Mouse (Mus musculus): ENCODE measurements around the gene Ccnd3. TPM values are rescaled to one million over a fixed set of nuclear protein-coding genes. Genes with fewer than 3 reads are reported as not detected.
A peak's percentile ranks its signal among the peaks of the same experiment; 100 is the strongest.
"Not testable (repeated sequence)": the region's sequence is repeated elsewhere in the genome, so short reads cannot be mapped to it uniquely, and the experiment has no call there.

The Ccnd3 gene
- polyA plus RNA-seq, 1 experiment from 2014 or later = 394 TPM

DNA sequence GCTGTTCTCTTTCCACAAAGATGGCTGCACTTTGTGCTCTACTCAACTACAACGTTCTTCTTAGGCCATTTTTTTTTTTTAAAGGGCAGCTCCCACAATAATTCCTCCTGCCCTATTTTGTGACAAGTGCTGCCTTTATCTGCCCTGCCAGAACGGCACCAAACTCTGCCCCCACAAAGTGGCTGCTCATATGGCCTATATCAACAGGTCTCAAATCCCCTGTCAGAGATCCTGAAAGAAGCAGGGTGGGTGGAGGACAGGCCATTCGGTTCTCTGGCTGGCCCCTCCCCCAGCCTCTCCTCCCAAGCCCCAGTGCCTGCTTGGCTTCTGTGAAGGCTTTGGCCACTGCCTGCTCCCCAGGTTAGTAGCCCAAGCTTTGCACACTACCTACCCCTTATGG, 19.9 kb upstream of the Ccnd3 start:
- H3K27me3 ChIP-seq (replicated peaks) = no peaks in the 10 kb centered on the region
- 0 out of 2 replicates have a peak overlapping the region, but pooled peaks have one; percentile 26 for H3K4me2 ChIP-seq (replicated peaks)
- H3K4me1 ChIP-seq (replicated peaks) = peaks cover 21% of the 10 kb centered on the region
- H3K4me3 ChIP-seq (replicated peaks) = no peak overlapping the region
- H3K36me3 ChIP-seq = peaks cover 7% of the 10 kb centered on the region; the same call in 1 of the 2 replicates
- WGBS = 4% methylated on average over 3 of the region's 3 CpGs
- no peak overlapping the region for H3K9ac ChIP-seq
- H3K9me3 ChIP-seq = no peaks in the 10 kb centered on the region
- ATAC-seq = no peak
- H3K27ac ChIP-seq = peak overlapping the region; percentile 81

DNA sequence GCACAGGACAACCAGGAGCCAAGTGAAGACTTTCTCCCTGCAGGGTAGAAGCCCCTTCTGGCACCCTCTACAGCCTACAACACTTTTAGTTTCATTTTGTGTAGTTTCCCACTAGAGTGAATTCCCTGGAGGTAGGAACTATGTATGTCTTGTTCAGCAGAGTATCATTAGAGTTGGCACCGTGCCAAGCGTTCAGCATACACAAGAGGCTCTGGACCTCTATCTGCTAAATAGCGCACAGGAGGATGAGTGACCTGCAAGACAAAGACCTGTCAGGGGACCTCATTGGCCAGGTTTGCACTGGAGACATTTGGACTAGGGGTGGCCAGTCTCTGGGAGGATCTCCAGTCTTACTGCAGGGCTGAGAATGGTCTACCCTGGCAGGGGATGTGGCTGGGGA, 19.1 kb upstream of the Ccnd3 start:
- WGBS = 54% methylated on average over 3 of the region's 3 CpGs
- peak overlapping the region; percentile 76 for H3K27ac ChIP-seq
- peak; percentile 22; the same call in 1 of the 2 replicates for ATAC-seq

DNA sequence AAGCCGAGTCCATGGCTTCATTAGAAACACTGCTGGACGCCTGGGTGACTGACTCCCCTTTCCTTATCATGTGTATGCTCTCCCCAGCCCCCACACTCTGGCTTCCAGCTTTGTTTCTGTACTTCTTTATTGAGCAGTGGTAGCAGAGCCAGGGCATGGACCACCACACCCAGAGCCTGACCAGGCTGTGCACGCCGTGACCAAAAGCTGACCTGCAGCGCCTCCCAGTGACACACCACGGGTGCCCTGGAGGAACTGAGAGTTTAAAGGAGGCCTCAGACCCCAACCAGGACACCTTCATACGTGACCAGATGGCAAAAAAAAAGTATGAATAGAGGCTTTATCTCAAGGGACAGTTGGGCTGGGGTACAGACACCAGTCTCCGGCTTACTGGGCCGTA, 14.1 kb upstream of the Ccnd3 start:
- Histone ChIP-seq H3K27me3 (replicated peaks) (no peaks in the 10 kb centered on the region), H3K4me1 (replicated peaks) (peaks cover 2% of the 10 kb centered on the region; the same call in 1 of the 2 replicates), H3K4me2 (replicated peaks) (no peak overlapping the region), H3K27ac (no peak overlapping the region), H3K36me3 (peaks cover 50% of the 10 kb centered on the region), H3K9ac (no peak overlapping the region), H3K4me3 (replicated peaks) (no peak overlapping the region), H3K9me3 (no peaks in the 10 kb centered on the region)
- WGBS = 79% methylated on average over 9 of the region's 9 CpGs
- ATAC-seq = no peak

More for the DNA sequence above, 19.1 kb upstream of the Ccnd3 start:
- H3K4me2 ChIP-seq (replicated peaks) = no peak overlapping the region
- H3K9ac ChIP-seq = no peak overlapping the region
- H3K27me3 ChIP-seq (replicated peaks) = no peaks in the 10 kb centered on the region
- H3K4me1 ChIP-seq (replicated peaks) = peaks cover 21% of the 10 kb centered on the region
- H3K4me3 ChIP-seq (replicated peaks) = no peak overlapping the region
- H3K9me3 ChIP-seq = no peaks in the 10 kb centered on the region
- H3K36me3 ChIP-seq = peaks cover 12% of the 10 kb centered on the region

DNA sequence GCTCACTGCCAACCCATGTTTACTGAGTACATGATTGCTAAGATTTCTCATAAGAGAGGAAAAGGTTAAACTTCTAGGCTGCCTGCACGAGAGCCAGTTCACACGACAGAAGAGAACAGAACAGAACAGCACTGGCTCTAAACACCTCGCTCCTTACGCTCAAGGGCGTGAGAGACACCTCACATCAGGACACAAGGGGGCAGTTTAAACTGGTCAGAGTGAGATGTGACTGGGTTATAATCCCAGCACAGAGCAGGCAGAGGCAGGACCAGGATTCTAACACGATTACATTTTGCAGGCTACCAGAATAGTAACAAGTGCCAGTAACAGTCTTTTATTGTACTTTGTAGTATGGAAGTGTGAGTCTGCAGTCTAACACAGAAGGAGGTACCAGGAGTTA, 12.1 kb upstream of the Ccnd3 start:
- no peak overlapping the region for H3K27ac ChIP-seq
- ATAC-seq = no peak
- no peaks in the 10 kb centered on the region for H3K9me3 ChIP-seq
- no peak overlapping the region for H3K9ac ChIP-seq
- no peak overlapping the region for H3K4me2 ChIP-seq (replicated peaks)
- H3K4me1 ChIP-seq (replicated peaks) = no peaks in the 10 kb centered on the region
- H3K36me3 ChIP-seq = peaks cover 61% of the 10 kb centered on the region
- no peaks in the 10 kb centered on the region for H3K27me3 ChIP-seq (replicated peaks)
- WGBS = 70% methylated on average over 6 of the region's 6 CpGs
- H3K4me3 ChIP-seq (replicated peaks) = no peak overlapping the region

DNA sequence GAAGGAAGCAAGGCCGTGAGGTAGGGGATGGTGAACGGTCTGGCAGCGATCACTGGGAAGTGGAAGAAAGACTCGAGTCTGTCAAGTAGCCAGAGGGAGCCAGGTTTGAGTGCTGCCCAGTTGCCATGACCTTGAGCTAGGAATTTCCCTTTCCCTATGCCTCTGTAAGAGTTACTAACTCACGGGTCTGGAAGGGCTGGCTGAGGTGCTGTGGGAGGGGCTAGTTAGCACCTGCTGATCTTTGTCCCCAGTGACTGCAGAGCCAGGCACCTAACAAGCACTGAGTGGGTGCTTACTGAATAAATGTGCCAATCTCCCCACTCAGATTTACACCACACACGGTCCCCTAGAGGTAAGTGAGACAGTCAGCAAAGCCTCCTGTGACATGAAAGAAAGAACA, 11.2 kb upstream of the Ccnd3 start:
- 84% methylated on average over 6 of the region's 6 CpGs for WGBS
- H3K27me3 ChIP-seq (replicated peaks) = no peaks in the 10 kb centered on the region
- no peaks in the 10 kb centered on the region for H3K9me3 ChIP-seq
- peaks cover 66% of the 10 kb centered on the region for H3K36me3 ChIP-seq
- peak; percentile 72 for ATAC-seq
- no peaks in the 10 kb centered on the region for H3K4me1 ChIP-seq (replicated peaks)
- no peak overlapping the region for H3K9ac ChIP-seq
- H3K27ac ChIP-seq = 0 out of 2 replicates have a peak overlapping the region, but pooled peaks have one; percentile 40
- no peak overlapping the region for H3K4me3 ChIP-seq (replicated peaks)
- no peak overlapping the region for H3K4me2 ChIP-seq (replicated peaks)

DNA sequence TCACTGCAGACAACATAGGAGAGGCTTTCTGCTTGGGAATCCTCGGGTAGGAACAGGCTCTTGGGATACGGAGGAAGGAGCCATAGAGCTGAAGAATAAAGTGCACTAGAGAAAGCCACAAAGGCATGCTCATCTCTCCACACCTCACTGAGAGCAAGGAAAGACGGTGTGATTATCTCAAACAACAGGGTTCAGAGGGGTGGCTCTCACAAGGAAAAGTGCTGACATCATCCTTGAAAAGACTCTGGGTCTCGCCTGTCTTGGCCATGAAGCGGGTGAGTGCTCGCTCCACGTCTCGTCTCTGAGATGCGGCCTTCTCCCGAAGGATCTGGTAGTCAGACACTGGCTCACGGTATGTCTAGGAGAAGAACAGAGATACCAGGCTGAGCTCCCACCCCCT, 10.7 kb upstream of the Ccnd3 start:
- peaks cover 67% of the 10 kb centered on the region for H3K36me3 ChIP-seq

DNA sequence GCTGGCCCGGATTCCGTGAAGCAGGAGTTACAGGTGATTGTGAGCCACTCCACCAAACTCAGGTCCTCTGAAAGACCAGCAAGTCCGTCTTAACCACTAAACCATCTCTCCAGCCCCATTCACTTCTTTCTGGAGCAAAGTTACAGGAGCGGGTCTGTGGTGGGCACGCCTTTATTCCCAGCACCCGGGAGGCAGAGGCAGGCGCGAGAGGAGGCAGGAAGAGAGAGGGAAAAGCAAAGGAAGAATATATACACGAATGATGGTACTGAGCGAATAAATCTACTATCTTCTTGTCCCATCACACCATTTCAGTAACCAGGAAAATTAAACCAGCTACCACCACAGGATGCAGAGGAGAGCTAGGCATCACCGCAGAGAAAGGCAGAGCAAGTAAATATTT, 3.3 kb upstream of the Ccnd3 start:
- peaks cover 27% of the 10 kb centered on the region for H3K4me1 ChIP-seq (replicated peaks)
- peak overlapping the region; percentile 74 for H3K4me3 ChIP-seq (replicated peaks)
- no peaks in the 10 kb centered on the region for H3K27me3 ChIP-seq (replicated peaks)
- ATAC-seq = no peak
- H3K9ac ChIP-seq = peak overlapping the region; percentile 84
- peaks cover 16% of the 10 kb centered on the region for H3K36me3 ChIP-seq
- WGBS = 9% methylated on average over 11 of the region's 11 CpGs
- H3K9me3 ChIP-seq = no peaks in the 10 kb centered on the region
- H3K27ac ChIP-seq = peak overlapping the region; percentile 15; the same call in 1 of the 2 replicates
- H3K4me2 ChIP-seq (replicated peaks) = peak overlapping the region; percentile 87

More for the DNA sequence above, 10.7 kb upstream of the Ccnd3 start:
- Histone ChIP-seq H3K9ac (no peak overlapping the region), H3K27me3 (replicated peaks) (no peaks in the 10 kb centered on the region), H3K4me3 (replicated peaks) (no peak overlapping the region), H3K4me1 (replicated peaks) (no peaks in the 10 kb centered on the region), H3K27ac (no peak overlapping the region), H3K9me3 (no peaks in the 10 kb centered on the region), H3K4me2 (replicated peaks) (no peak overlapping the region)
- 87% methylated on average over 11 of the region's 11 CpGs for WGBS
- ATAC-seq = no peak

DNA sequence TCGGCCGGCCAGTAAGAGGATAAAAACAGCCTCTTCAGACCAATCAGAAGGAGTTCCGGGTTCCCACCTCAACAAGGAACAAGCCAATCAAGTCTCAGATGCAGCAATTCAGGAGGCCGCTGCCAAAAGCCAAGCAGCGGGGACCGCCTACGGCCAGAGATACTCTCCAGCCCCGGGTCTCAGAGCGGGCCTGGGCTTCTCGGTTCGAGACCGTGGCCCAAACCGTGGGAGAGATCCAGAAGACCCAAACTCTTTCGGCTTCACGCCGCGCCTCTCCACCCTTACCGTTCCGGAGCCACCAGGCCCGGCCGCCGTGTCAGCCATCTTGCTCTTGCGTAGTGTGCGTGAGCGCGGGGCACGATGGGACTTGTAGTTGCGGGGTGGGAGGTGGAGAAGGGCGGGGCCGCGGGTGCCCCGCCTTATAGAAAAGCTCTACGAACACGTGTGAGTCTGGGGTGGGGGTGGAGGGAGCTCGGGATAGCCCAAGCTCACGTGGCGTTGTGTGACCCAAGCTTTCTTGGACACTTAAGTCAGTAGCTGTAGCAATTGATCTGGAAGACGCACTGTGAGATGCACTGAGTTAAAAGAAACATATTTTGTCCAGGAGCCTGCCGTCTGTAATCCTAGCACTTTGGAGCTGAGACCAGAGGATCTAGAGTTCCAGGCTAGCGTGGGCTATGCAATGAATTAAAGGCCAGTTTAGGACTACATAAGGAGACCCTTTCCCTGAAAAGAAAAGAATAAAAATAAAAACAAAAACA, 2.7 kb upstream of the Ccnd3 start, which contains the start of gene Taf8:
Taf8 (minus strand) TSS at position 347 of the 761 bp plus-strand sequence.
- peak within 1 kb of the TSS; percentile 79 for H3K27ac ChIP-seq
- H3K27me3 ChIP-seq (replicated peaks) = no peaks in the 10 kb centered on the region
- WGBS = 2% methylated on average over 40 of the region's 40 CpGs
- no peaks in the 10 kb centered on the region for H3K9me3 ChIP-seq
- H3K4me2 ChIP-seq (replicated peaks) = peak within 1 kb of the TSS; percentile 87
- peak within 1 kb of the TSS; percentile 74 for H3K4me3 ChIP-seq (replicated peaks)
- H3K9ac ChIP-seq = peak within 1 kb of the TSS; percentile 84
- peaks cover 13% of the 10 kb centered on the region for H3K36me3 ChIP-seq
- peak; percentile 96 for ATAC-seq
- peaks cover 27% of the 10 kb centered on the region for H3K4me1 ChIP-seq (replicated peaks)

DNA sequence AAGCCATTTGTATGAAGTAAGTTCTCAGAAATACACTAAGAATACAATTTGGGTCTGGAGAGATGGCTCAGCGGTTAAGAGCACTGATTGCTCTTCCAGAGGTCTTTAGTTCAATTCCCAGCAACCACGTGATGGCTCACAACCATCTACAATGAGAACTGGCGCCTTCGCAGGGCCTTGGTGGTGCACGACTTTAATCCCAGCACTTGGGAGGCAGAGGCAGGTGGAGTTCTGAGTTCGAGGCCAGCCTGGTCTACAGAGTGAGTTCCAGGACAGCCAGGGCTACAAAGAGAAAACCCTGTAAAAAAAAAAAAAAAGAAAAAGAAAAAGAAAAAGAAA, 2.2 kb upstream of the Ccnd3 start:
- Histone ChIP-seq H3K36me3 (peaks cover 10% of the 10 kb centered on the region), H3K4me2 (replicated peaks) (peak overlapping the region; percentile 57; the same call in 1 of the 2 replicates), H3K4me1 (replicated peaks) (peaks cover 32% of the 10 kb centered on the region)
- not testable (repeated sequence) for H3K9ac ChIP-seq; H3K4me3 ChIP-seq (replicated peaks); H3K27me3 ChIP-seq (replicated peaks); ATAC-seq; H3K9me3 ChIP-seq; H3K27ac ChIP-seq
- 76% methylated on average over 6 of the region's 6 CpGs for WGBS

DNA sequence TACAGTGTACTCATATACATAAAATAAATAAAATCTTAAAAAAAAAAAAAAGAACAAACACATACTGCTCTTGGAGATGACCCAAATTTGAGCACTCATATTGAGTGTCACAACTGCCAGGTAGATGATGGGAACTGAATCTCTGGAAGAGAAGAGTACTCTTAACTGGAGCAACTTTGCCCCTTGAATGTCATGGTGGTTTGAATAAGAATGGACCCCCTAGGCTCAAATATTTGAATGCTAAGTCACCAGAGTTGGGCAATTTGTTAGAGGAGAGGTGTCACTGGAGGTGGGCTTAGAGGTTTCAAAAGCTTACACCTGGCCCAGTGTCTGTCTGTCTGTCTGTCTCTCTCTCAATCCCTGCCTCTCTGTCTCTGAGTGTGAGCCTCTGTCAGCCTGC, 1.2 kb upstream of the Ccnd3 start:
- ATAC-seq = no peak
- Histone ChIP-seq H3K27ac (no peak overlapping the region), H3K4me2 (replicated peaks) (no peak overlapping the region), H3K4me1 (replicated peaks) (peaks cover 37% of the 10 kb centered on the region), H3K9ac (no peak overlapping the region), H3K27me3 (replicated peaks) (no peaks in the 10 kb centered on the region), H3K36me3 (0 out of 2 replicates have a peak, but pooled peaks cover 3% of the 10 kb centered on the region), H3K9me3 (no peaks in the 10 kb centered on the region), H3K4me3 (replicated peaks) (no peak overlapping the region)

DNA sequence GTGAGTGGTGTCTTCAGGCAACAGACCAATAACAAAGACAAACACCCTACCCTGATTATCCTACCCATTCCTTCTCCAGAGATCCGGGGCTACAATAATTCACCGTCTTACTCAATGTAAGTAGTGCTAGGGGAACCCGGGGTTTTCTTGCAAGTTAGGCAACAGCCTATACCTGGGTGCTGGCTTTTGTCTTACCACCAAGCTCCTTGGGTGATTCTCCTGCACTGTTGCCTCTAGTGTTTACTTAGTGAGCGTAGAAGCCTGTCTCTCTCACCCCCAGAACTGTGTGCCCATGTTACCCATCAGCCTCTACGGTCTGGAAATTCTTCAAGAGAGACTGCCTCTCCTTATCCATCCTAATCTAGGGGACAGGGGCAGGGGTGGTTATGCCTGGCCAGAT, 623 bp upstream of the Ccnd3 start:
- ATAC-seq = no peak
- peak overlapping the region; percentile 85 for H3K4me2 ChIP-seq (replicated peaks)
- peaks cover 40% of the 10 kb centered on the region for H3K4me1 ChIP-seq (replicated peaks)
- H3K27me3 ChIP-seq (replicated peaks) = no peaks in the 10 kb centered on the region
- peak overlapping the region; percentile 62 for H3K9ac ChIP-seq
- no peaks in the 10 kb centered on the region for H3K9me3 ChIP-seq
- no peaks in the 10 kb centered on the region for H3K36me3 ChIP-seq
- peak overlapping the region; percentile 46; the same call in 1 of the 2 replicates for H3K4me3 ChIP-seq (replicated peaks)
- WGBS = 53% methylated on average over 5 of the region's 5 CpGs
- H3K27ac ChIP-seq = peak overlapping the region; percentile 64; the same call in 1 of the 2 replicates

DNA sequence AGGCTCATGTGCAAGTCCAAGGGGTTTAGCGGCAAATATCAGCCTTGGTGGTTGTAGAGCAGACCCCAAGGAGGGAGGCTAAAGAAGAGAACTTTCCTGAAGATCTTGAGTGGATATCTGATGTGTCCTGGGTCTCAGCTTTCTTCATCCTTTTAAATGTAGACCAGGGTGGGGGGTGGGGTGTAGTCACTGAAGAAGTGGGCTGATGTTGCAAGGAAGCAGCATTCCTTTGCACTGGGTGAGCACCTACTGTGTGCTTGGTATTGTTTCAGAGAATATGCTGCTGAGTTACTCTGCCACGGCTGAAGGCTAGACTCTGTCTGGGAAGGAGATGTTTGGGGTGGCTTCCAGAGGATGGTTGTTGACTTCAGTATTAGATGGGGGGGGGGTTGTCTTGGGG, 715 bp downstream of the Ccnd3 start:
- peak overlapping the region; percentile 85 for H3K4me2 ChIP-seq (replicated peaks)
- no peaks in the 10 kb centered on the region for H3K27me3 ChIP-seq (replicated peaks)
- no peak for ATAC-seq
- H3K4me1 ChIP-seq (replicated peaks) = peaks cover 41% of the 10 kb centered on the region
- H3K36me3 ChIP-seq = no peaks in the 10 kb centered on the region
- H3K9ac ChIP-seq = peak overlapping the region; percentile 62; the same call in 1 of the 2 replicates
- H3K9me3 ChIP-seq = no peaks in the 10 kb centered on the region
- 47% methylated on average over 2 of the region's 2 CpGs for WGBS
- peak overlapping the region; percentile 64; the same call in 1 of the 2 replicates for H3K27ac ChIP-seq
- peak overlapping the region; percentile 46 for H3K4me3 ChIP-seq (replicated peaks)

DNA sequence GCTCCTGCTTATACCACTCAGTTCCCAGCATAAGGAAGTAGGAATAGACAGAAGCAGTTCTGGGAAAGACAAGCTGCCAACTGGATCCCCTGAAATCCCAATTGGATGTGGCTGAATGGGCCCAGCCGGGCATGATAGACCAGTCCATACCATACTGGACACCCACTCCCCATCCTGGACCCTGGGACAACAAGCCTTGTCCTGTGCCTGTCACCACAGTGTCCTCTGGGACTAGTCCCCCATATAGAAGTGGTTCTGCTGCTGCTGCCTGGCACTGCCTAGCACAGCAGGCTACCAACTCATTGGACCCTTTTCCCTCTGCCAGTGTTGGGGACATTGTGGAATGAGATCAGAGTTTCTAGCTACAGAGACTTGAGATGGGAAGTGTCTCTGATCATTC, 1.2 kb downstream of the Ccnd3 start:
- H3K4me2 ChIP-seq (replicated peaks) = peak overlapping the region; percentile 85
- no peak overlapping the region for H3K27ac ChIP-seq
- ATAC-seq = no peak
- H3K27me3 ChIP-seq (replicated peaks) = no peaks in the 10 kb centered on the region
- H3K9me3 ChIP-seq = no peaks in the 10 kb centered on the region
- H3K9ac ChIP-seq = no peak overlapping the region
- H3K36me3 ChIP-seq = no peaks in the 10 kb centered on the region
- 87% methylated on average over 1 of the region's 1 CpGs for WGBS
- H3K4me1 ChIP-seq (replicated peaks) = peaks cover 36% of the 10 kb centered on the region
- no peak overlapping the region for H3K4me3 ChIP-seq (replicated peaks)

Data from intestine, embryonic 15.5 days (tissue).